Mouse (Mus musculus): ENCODE data around the gene Lpar3. TPM values are rescaled to one million over a fixed set of nuclear protein-coding genes. Genes with fewer than 3 reads are reported as not detected.

The Lpar3 gene
- polyA plus RNA-seq, 1 experiment from 2014 or later = 0.04 TPM

- DNase-seq (ENCODE audit: low read depth, low spot score) = no peak
- no peak for TF ChIP-seq CTCF (IDR thresholded peaks at IDR 0.05)
- no peak for ATAC-seq
- POLR2A ChIA-PET = no interaction called here
- H3K27me3 ChIP-seq = no peaks in the 10 kb centered on the region
- CTCF ChIA-PET = interaction anchor here (1.0 to 1.7 kb wide), 4 partner anchors 8 to 186 kb away, joined by 3 to 4 read pairs (median 3); no protein-coding TSS in a partner anchor
- in situ Hi-C loops (cut with MboI; ENCODE audit: low pct_unique_long_range_greater_than_20kb) = no loop called here
Measured at GRCm38 (mm10) chr3:146275360-146276025, 54.7 kb downstream of the Lpar3 start.

GRCm38 (mm10) chr3:146276026-146276409 lies 55.3 kb downstream of the Lpar3 start:
- POLR2A ChIA-PET = no interaction called here
- in situ Hi-C loops (cut with MboI; ENCODE audit: low pct_unique_long_range_greater_than_20kb) = no loop called here
- no peak for ATAC-seq
- TF ChIP-seq CTCF (IDR thresholded peaks at IDR 0.05) = no peak
- no peaks in the 10 kb centered on the region for H3K27me3 ChIP-seq
- CTCF ChIA-PET = interaction anchor here (1.0 to 2.5 kb wide), 6 partner anchors 9 to 185 kb away, joined by 3 to 10 read pairs (median 3); no protein-coding TSS in a partner anchor
- DNase-seq (ENCODE audit: low read depth, low spot score) = no peak

GRCm38 (mm10) chr3:146276991-146277390 lies 56.2 kb downstream of the Lpar3 start:
- CTCF ChIA-PET = interaction anchor here (0.8 to 2.5 kb wide), 7 partner anchors 10 to 96 kb away, joined by 3 to 10 read pairs (median 3); no protein-coding TSS in a partner anchor
- no peaks in the 10 kb centered on the region for H3K27me3 ChIP-seq
- POLR2A ChIA-PET = no interaction called here
- ATAC-seq (no peak), DNase-seq (ENCODE audit: low read depth, low spot score) (no peak)
- no peak for TF ChIP-seq CTCF (IDR thresholded peaks at IDR 0.05)
- in situ Hi-C loops (cut with MboI; ENCODE audit: low pct_unique_long_range_greater_than_20kb) = no loop called here

GRCm38 (mm10) chr3:146277456-146277855 lies 56.7 kb downstream of the Lpar3 start:
- TF ChIP-seq CTCF (IDR thresholded peaks at IDR 0.05) = peak; percentile 61
- no peak for DNase-seq (ENCODE audit: low read depth, low spot score)
- no peaks in the 10 kb centered on the region for H3K27me3 ChIP-seq
- ATAC-seq = no peak
- in situ Hi-C loops (cut with MboI; ENCODE audit: low pct_unique_long_range_greater_than_20kb) = no loop called here
- ChIA-PET CTCF (interaction anchor here (0.7 to 2.5 kb wide), 7 partner anchors 10 to 96 kb away, joined by 3 to 10 read pairs (median 3); no protein-coding TSS in a partner anchor), POLR2A (no interaction called here)

GRCm38 (mm10) chr3:146278195-146279140 lies 57.7 kb downstream of the Lpar3 start:
- no peak for TF ChIP-seq CTCF (IDR thresholded peaks at IDR 0.05)
- in situ Hi-C loops (cut with MboI; ENCODE audit: low pct_unique_long_range_greater_than_20kb) = no loop called here
- ATAC-seq (no peak), DNase-seq (ENCODE audit: low read depth, low spot score) (no peak)
- POLR2A ChIA-PET = no interaction called here
- CTCF ChIA-PET = interaction anchor here (0.7 to 2.5 kb wide), 5 partner anchors 13 to 88 kb away, joined by 3 to 10 read pairs (median 3); no protein-coding TSS in a partner anchor
- no peaks in the 10 kb centered on the region for H3K27me3 ChIP-seq

GRCm38 (mm10) chr3:146283732-146284361 lies 63.1 kb downstream of the Lpar3 start:
- ATAC-seq (no peak), DNase-seq (ENCODE audit: low read depth, low spot score) (no peak)
- TF ChIP-seq CTCF (IDR thresholded peaks at IDR 0.05) = no peak
- no peaks in the 10 kb centered on the region for H3K27me3 ChIP-seq
- ChIA-PET POLR2A (no interaction called here), CTCF (interaction anchor here (0.8 to 1.0 kb wide), 2 partner anchors 8 to 30 kb away, joined by 3 read pairs; no protein-coding TSS in a partner anchor)
- in situ Hi-C loops (cut with MboI; ENCODE audit: low pct_unique_long_range_greater_than_20kb) = no loop called here

- ChIA-PET POLR2A (no interaction called here), CTCF (interaction anchor here (0.9 to 2.3 kb wide), 7 partner anchors 10 to 108 kb away, joined by 3 to 8 read pairs (median 4); no protein-coding TSS in a partner anchor)
- no peak for DNase-seq (ENCODE audit: low read depth, low spot score)
- in situ Hi-C loops (cut with MboI; ENCODE audit: low pct_unique_long_range_greater_than_20kb) = no loop called here
- no peak for TF ChIP-seq CTCF (IDR thresholded peaks at IDR 0.05)
- no peak for ATAC-seq
- no peaks in the 10 kb centered on the region for H3K27me3 ChIP-seq
Measured at GRCm38 (mm10) chr3:146286118-146286517, 65.4 kb downstream of the Lpar3 start.

- POLR2A ChIA-PET = no interaction called here
- no peaks in the 10 kb centered on the region for H3K27me3 ChIP-seq
- ATAC-seq (no peak), DNase-seq (ENCODE audit: low read depth, low spot score) (no peak)
- no peak for TF ChIP-seq CTCF (IDR thresholded peaks at IDR 0.05)
- CTCF ChIA-PET = interaction anchor here (0.8 to 1.4 kb wide), 5 partner anchors 9 to 48 kb away, joined by 3 to 5 read pairs (median 4); no protein-coding TSS in a partner anchor
- in situ Hi-C loops (cut with MboI; ENCODE audit: low pct_unique_long_range_greater_than_20kb) = no loop called here
Measured at GRCm38 (mm10) chr3:146291928-146292327, 71.2 kb downstream of the Lpar3 start.

GRCm38 (mm10) chr3:146292515-146292914 lies 71.8 kb downstream of the Lpar3 start:
- CTCF ChIA-PET = interaction anchor here (0.6 to 1.4 kb wide), 5 partner anchors 9 to 47 kb away, joined by 3 to 5 read pairs (median 3); no protein-coding TSS in a partner anchor
- no peaks in the 10 kb centered on the region for H3K27me3 ChIP-seq
- no peak for ATAC-seq
- DNase-seq (ENCODE audit: low read depth, low spot score) = no peak
- POLR2A ChIA-PET = no interaction called here
- TF ChIP-seq CTCF (IDR thresholded peaks at IDR 0.05) = no peak
- in situ Hi-C loops (cut with MboI; ENCODE audit: low pct_unique_long_range_greater_than_20kb) = no loop called here

- no peak for ATAC-seq
- in situ Hi-C loops (cut with MboI; ENCODE audit: low pct_unique_long_range_greater_than_20kb) = loop anchor here (5.0 kb wide), 1 partner anchor 40 kb away; no protein-coding TSS in a partner anchor
- no peak for TF ChIP-seq CTCF (IDR thresholded peaks at IDR 0.05)
- ChIA-PET CTCF (no interaction called here), POLR2A (no interaction called here)
- no peak for DNase-seq (ENCODE audit: low read depth, low spot score)
- H3K27me3 ChIP-seq = no peaks in the 10 kb centered on the region
Measured at GRCm38 (mm10) chr3:146302451-146302850, 81.7 kb downstream of the Lpar3 start.

All from Patski (cell line).